Mouse (Mus musculus) embryonic facial prominence, embryonic 10.5 days (tissue): Measurements from ENCODE around the gene Dthd1. TPM values are rescaled to one million over a fixed set of nuclear protein-coding genes. Genes with fewer than 3 reads are reported as not detected.

Experiments
- DNase-seq: peaks from one replicate; pipeline ENCODE4 v3.0.0-alpha.2; 2017; ENCODE audit warnings: low spot score
- H3K27ac ChIP-seq: fragments of 300-500 bp; sonication (generic); replicated peaks from 2 replicates; pipeline ENCODE4 v1.5.1; 2016; ENCODE audit warnings: mild to moderate bottlenecking
- H3K27me3 ChIP-seq: fragments of 300-500 bp; sonication (generic); replicated peaks from 2 replicates; pipeline ENCODE4 v1.6.1; 2016; ENCODE audit warnings: low read depth, mild to moderate bottlenecking; ENCODE audit not compliant: poor library complexity, severe bottlenecking
- H3K36me3 ChIP-seq: fragments of 300-500 bp; sonication (generic); replicated peaks from 2 replicates; pipeline ENCODE4 v1.6.1; 2016; ENCODE audit warnings: mild to moderate bottlenecking, moderate library complexity
- H3K4me1 ChIP-seq: fragments of 300-500 bp; sonication (generic); 2 replicates; pipeline ENCODE4 v1.6.1; 2016
- H3K4me3 ChIP-seq: fragments of 300-500 bp; sonication (generic); 2 replicates; pipeline ENCODE4 v1.5.1; 2016; ENCODE audit warnings: mild to moderate bottlenecking, moderate library complexity
- H3K9me3 ChIP-seq: fragments of 300-500 bp; sonication (generic); 2 replicates; pipeline ENCODE4 v1.6.1; 2016; ENCODE audit warnings: mild to moderate bottlenecking
- WGBS: fragments of 180-500 bp; shearing (Covaris S2); methylation state at CpG from one replicate; pipeline ENCODE4 v1.1.7; 2016; 5-methylcytosine and 5-hydroxymethylcytosine counted together
- polyA plus RNA-seq: library from polyadenylated mRNA; unstranded; fragments of >200 nt; fragmentation: Nextera tagmentation; extraction: Ambion mirVana; gene quantifications from 2 replicates; pipeline ENCODE4 v1.2.1, GENCODE M21; 2016

The Dthd1 gene
- polyA plus RNA-seq, 1 experiment from 2014 or later = not detected

GRCm38 (mm10) chr5:62906954-62907353, 93.3 kb downstream of the Dthd1 start:
- Histone ChIP-seq H3K4me1 (no peaks in the 10 kb centered on the region), H3K4me3 (no peak overlapping the region), H3K27me3 (no peaks in the 10 kb centered on the region), H3K9me3 (no peaks in the 10 kb centered on the region), H3K36me3 (no peaks in the 10 kb centered on the region), H3K27ac (no peak overlapping the region)
- DNase-seq = no peak
- WGBS = 83% methylated on average over 2 of the region's 2 CpGs

- Histone ChIP-seq H3K36me3 (no peaks in the 10 kb centered on the region), H3K27me3 (no peaks in the 10 kb centered on the region), H3K27ac (no peak overlapping the region), H3K4me1 (no peaks in the 10 kb centered on the region), H3K9me3 (no peaks in the 10 kb centered on the region), H3K4me3 (no peak overlapping the region)
- DNase-seq = no peak
- WGBS = 86% methylated on average over 5 of the region's 5 CpGs
These were observed 95.5 kb downstream of the Dthd1 start for GRCm38 (mm10) chr5:62909074-62909473.

DNA sequence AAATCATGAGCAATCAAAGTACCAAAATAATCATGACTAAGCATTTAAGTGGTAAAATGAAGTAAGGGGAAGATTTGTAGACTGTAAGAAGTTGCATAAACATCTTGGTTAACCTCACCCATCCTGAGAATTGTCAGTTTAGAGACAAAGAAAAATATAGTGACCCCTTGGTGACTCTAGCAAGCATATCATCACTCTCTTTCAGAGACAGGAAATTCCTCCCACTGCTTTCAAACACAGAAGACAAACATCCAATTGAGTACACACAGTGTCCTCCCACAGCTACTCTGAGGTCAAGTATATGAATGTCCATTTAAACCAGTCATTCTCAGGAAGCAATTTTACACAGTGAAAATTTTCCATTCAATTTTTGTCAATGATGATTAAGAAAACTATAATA, 111.0 kb downstream of the Dthd1 start:
- Histone ChIP-seq H3K9me3 (no peaks in the 10 kb centered on the region), H3K27ac (no peak overlapping the region), H3K4me1 (no peaks in the 10 kb centered on the region), H3K36me3 (no peaks in the 10 kb centered on the region), H3K4me3 (no peak overlapping the region), H3K27me3 (no peaks in the 10 kb centered on the region)
- no peak for DNase-seq

Other genes with a start within 250 kb of the Dthd1 start
- 0.55 and 2.6 TPM in 2 replicates for gene Arap2, start 47.7 kb upstream of the Dthd1 start, polyA plus RNA-seq